Mouse (Mus musculus) adrenal gland, adult (tissue): ENCODE data around the gene Gm10518.
"Not testable (repeated sequence)": the region's sequence is repeated elsewhere in the genome, so short reads cannot be mapped to it uniquely, and the experiment has no call there.

ENCODE experiments used
- DNase-seq, 2 experiments: peaks; one replicate each; pipeline ENCODE4 v3.0.0; 2022 to 2023; ENCODE audit warnings: low spot score in 1 of 2; ENCODE audit not compliant: inconsistent age in 2 of 2

The Gm10518 gene

DNA sequence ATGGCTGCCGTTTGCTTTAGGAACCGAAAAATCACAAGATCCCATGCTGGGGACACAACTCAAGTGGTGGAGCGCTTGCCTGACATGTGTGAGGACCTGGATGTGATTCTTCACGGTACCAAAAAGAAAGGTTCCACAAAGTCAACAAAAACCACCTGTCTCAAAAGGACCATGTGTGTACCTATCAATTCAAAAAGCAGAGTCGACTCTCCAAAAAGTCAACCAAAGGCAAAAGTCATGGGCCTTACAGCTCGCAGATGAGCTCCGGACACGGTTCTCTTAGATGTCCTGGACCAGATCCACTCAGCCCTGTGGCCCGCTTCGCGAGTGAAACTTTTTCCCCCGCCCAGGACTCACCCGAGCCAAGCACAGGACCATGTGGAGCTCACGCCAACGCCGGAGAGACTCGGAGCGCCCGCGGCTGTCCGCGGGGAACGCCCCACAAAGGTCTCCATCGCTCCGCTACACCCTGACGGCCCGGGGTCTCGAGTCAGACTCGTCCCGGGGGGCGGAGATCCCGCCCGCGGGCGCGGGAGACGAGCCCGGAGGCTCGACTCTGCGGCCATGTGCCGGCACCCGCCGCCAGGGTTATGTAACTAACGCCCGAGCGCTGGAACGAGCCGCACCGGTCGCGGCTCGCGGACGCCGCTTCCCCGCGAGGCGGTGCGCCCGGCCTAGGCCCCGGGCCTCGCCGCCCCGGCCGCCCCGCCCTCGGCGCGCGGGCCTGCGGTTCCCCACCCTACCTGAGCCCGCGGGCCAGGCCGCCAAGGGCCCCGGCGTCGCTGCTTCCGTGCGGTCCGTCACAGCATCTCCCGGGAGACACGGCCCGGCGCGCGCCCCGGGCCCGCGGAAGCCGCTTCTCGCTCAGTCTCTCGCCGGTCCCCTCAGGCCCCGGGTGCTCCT is at the start of gene Gm10518:
Gm10518 (plus strand) TSS at position 767 of the 903 bp plus-strand sequence.
- DNase-seq = peak; percentile 80 to 93

DNA sequence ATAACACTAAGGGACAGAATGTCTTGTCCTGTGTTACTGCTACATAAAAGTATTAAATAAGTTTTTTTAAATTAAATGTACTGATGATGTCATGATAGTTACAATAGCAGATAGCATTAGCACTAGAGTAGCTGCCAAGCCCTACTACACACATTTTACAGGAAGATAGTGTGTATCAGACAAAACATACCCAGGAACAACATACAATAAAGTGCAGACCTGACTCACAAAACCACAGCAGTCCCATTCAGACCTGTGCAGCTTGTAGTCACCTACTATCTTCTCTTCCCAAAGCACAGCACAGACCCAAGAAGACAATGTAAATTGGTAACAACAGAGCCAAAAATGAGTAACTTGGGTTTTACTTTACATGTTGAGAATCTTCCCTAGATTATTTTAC is 46.7 kb upstream of the Gm10518 start:
- no peak for DNase-seq

DNA sequence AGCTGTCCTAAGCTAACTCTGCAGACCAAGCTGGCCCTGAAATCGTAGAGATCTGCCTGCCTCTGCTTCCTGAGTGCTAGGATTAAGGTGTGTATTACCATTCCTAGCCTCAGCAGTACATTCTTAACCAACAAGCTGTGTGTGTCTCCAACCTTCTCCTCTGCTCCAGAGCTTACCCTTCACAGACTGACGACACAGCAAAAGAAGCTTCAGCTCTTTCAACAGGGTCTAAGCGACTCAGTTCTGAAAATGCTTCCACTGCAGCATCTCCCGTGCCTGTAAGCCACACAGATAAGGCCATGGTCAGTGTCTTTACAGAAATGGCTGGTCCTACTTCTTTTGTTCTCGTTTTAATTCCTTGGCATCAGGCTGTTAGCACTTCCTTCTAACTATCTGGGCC is 43.1 kb upstream of the Gm10518 start:
- DNase-seq = no peak

DNA sequence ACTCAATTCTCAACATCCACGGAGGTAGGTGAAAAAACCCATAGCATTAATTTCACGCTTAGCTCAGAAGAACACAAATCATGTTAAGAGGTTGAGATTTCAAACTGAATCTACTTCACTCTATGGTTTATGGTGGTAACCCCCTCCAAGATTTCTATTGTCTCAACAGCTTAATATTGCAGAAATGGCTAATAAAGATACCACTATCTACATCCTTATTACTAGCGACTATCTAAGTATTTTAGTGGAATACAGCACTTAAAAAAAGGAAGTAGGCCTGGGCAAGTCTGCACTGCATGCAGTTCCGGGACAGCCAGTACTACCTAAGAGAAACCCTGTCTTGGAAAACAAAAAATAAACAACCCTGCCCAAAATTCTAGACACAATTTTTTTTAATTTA is 42.6 kb upstream of the Gm10518 start:
- no peak for DNase-seq

DNA sequence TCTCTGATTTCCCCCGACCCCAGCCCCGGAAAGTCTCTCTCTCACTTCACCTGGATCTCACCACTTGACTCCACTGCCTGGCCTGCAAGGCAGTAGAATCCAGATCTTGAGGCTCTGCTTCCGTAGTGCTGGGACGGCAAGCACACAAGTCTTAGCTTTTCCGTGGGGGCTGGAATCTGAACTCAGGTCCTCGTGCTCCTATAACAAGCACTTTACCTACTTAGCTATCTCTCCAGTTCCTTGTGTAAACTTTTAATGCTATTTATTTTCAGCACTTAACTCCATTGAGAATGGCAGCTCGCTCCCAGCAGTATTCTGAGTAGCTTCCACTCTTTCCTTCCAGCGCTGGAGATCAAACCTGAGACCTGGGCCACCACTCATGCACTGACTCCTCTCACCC is 26.3 kb upstream of the Gm10518 start:
- no peak for DNase-seq

DNA sequence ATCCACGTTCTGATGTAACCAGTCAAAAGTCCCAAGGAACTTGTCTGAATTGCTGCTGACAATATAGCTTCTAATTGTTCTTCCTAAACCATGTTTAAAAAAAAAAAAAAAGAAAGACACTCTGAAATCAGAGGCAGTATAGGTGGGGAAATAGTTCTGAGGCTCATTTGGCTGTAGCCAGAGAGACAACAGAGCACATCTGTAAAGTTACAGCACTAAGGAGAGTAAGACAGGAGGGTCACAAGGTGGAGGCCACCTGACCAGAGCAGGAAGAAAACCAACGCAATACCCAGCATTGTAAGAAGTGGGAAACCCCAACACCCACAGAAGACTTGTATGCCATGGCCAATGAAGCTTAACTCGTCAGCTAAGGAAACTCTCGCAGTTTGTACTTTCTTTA is 19.1 kb upstream of the Gm10518 start:
- DNase-seq = no peak

DNA sequence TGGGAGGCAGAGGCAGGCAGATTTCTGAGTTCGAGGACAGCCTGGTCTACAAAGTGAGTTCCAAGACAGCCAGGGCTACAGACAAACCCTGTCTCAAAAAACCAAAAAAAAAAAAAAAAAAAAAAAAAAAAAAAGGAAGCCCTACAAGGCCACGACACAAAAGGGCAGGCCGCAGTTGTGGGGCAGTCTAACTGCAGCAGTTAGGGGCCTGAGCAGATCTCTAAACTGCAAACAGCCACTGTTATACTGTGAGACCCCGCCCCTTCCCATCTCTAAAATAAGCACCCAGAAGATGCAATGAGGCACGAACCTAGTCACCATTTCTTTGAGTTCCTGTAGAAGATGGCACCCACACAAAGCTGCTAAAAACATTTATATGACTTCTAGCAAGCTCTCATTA is 17.7 kb upstream of the Gm10518 start:
- DNase-seq = no peak

DNA sequence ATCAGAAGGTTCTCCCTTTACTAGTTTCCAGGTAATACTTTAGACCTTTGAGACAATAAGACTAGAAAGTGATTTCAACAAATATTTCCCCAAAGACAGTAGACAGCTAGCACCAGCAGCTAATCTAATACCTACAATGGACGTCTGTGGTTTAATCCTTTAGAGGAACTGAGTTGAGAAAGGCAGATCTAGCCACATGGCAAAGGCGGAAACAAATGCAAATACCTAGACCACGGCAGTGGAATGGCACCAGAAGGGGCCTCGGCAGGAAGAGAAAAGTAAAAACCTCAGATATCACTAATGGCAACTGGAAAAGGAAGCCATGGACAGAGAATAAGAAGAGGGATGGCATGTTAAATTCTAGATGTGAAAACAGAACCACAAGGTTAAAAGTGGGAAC is 15.9 kb upstream of the Gm10518 start:
- DNase-seq = no peak

DNA sequence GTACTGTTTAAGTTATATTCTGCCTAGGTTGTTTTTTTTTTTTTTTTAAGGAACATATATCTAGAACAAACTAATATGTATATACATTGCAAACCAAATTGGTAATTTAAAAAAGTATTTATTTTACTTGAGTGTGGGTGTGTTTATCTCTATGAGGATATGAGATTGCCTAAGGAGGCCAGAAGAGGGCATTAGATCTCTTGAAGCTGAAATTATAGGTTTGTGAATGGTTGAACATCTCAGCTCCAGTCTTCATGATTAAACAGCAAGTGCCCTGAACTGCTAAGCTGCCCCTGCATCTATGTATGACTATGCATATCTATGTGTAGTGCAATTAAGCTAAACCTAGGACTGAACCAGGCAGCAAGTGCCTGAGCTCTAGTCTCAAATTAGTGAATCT is 4.4 kb upstream of the Gm10518 start:
- no peak for DNase-seq

DNA sequence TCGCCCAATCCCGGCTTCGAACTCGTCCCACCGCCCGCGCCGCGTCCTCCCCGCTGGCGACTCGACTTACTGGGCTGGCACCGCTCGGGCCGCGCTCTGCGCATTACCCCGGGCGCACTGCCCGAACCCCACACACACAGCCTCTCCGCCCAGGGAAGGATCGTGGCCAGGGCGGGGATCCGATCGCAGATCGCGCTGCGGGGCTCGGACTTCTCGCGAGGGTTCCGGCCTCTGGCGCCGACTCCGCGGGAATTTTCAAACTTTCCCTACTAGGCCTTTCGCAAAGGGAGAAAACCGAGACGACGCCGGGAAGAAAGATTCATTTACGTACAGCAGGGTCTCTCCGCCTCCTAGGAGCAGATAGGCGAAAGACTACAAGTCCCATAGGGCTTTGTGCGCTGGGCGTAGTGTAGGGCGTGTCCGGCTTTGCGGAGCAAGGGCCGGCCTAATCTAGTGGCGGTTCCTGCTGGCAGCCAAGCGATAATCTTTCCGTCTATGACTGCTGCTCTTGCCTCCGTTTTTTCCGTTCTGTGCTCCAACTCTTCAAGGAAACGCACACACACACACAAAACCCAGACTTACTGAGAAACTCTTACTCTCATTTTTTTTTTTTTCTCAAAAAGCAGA is 450 bp downstream of the Gm10518 start, which contains the start of gene Ahctf1:
Ahctf1 (minus strand) TSS at position 168 of the 627 bp plus-strand sequence.
- peak; percentile 99 to 100 for DNase-seq

DNA sequence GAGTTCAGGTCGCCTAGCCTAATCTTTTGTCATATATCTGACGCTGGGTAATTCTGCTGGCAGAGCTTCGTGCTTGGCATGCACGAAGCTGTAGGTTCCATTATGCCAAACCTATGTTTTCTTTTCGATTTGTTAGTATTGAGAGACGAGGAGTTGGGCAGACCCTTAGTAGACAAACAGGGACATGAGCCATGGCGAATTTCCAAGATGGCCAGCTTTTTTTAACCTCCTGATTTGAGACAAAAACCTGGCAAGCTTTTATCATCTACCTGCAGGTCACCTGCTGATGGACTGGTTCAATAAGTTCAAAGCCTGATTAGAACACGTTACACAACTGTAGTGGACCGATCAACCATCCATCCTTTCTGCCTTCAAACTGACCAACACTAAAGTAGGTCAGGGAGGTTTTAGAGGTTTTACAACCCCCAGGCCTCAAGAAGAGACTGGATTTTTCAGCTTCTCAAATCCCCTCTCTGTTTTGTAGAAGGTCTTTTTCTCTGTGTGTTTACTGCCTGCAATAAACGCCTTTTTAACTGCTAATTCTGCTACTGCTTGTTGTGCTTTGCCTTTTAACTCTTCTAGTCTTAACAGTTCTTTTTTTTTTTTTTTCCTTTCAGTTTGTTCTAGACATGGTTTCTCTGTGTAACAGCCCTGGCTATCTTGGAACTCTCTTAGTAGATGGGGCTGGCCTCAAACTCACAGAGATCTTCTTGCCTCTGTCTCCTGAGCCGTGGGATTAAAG is 1.1 kb downstream of the Gm10518 start:
- DNase-seq = no peak

DNA sequence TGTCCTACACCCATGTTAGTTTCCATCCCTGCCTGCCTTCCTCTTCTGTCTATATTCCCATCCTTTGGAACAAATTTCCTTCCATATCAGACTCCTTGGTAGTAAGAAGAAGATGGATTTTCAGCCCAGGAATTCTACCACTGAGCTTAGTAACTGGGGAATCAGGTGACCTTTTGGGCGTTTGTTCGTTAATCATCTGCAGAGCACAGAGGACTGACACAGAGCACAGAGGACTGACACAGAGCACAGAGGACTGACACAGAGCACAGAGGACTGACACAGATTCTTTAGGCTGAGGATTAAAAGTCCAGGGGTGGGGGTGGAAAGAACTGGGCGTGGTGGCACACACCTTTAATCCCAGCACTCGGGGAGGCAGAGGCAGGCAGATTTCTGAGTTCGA is 2.6 kb downstream of the Gm10518 start:
- DNase-seq = no peak

DNA sequence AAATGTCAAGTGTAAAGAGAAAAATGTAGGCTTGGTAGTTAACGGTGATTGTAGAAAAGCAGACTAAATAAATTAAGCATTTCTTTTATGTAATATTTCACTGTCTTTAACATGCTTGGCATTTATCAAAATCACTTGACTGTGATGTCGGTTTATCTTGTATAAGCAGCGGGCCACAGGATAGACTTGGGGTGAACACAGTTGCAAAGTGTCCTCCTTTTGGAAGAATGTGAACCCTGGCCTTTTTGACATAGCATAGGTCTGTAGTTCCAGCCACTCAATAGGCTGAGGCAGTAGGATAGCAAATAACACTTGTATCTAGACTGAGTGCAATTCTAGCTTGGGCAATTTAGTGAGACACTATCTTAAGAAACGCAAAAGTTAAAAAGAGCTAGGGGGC is 4.3 kb downstream of the Gm10518 start:
- DNase-seq = no peak

DNA sequence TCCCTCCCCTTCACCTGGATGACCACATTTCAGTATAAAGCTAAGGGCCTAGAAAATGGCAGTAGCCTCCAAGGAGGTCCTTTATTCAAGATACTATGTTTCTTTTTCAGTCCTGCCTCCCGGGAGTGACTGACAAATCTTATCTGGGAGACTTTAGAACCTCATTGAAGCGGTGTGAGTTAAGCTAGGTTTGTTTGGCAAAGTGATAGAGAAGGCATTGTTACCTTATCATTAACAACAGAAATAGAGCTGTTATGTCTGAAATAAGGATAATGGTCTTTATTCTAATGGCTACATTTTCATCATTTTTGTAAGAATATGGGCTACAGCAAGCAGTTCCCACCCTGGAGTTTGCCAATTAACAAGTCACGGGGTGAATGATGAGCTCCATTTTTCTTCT is 5.1 kb downstream of the Gm10518 start:
- DNase-seq = no peak

DNA sequence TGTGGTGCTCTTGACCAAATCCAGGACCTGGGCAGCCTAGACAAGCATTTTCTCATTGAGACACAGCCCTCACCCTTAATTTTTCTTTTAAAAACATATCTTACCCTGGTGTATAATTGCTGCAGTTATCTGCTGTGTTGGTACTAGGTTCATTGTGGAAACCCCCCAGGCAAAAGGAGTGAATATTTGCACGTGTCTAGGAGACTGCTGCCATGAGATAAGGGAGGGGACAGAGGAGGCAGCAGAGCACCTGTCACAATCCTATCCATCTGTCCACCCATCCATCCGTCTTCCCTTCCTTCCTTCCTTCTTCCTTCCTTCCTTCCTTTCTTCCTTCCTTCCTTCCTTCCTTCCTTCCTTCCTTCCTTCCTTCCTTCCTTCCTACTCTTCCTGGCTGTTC is 10.2 kb downstream of the Gm10518 start:
- no peak for DNase-seq

DNA sequence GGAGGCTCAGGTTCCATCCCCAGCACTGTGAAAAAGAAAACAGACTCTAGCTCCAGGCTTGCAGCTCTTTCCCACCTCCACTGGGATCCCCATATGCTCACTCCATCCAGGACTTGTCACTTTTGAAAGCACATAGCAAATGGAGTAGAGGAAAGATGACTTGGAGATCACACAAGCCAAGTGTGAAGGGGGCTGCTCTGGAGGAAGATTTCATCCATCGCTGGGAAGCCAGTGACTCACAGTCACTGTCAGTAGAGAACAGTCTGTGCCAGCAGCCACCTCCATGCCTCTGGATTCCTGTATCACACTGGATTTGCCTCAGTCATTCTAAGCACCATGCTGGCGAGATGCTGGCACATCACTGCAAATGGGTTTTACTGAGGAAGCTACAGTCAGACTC is 11.4 kb downstream of the Gm10518 start:
- DNase-seq = no peak

DNA sequence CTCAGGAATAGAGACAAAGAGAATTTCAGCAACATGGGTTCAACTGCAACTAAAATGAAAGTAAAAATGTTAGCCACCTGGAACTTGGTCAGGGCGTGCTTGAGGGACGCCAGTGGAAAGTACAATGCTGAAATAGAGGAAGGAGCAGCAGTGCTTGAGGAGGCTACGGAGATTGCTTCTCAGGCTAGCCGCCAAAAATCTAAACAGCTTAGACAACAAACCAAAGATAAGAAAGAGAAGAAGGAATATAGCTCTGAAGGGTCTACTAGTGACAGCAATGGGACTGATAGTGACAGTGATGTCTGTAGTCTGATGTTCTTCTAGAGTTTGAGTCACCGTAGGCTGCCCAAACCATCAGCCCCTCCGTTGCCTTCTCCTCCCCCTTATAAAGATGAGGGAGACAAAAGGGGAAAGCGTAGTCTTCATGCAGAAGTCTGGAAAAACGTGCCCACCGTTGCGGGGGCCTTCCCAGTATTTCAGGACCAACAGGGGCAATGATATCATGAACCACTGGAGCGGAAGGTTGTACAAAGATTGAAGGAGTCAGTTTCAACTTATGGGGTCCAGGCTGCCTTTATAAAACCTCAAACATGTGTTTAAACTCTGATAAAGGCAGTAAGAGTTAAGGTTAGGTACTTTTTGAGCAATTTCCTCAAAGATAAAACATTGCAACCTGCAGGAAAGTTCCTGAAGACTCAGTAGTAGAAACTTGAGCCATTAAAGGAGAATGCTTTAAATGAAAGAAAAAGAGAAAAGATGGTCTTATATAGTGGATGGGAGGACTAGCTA is 15.5 kb downstream of the Gm10518 start:
- DNase-seq = not testable (repeated sequence)

DNA sequence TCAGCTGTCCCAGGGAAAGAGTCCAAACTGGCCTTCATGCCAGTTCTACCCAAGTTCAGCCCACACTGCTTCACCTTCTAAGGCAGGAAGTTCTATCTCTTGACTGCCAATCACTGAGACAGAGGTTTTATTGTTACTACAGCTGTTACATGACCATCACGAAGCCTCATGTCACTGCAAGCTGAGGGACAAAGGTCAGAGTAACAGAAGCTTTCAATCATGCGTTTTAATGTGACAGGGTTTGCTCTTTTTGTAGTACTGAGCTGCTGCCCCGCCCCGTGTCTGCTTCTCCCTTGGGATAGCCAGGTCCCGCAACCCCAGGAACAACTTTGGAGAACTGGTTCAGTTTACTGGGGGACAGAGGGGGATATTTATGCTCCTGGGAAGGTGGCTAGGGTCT is 21.4 kb downstream of the Gm10518 start:
- DNase-seq = no peak

DNA sequence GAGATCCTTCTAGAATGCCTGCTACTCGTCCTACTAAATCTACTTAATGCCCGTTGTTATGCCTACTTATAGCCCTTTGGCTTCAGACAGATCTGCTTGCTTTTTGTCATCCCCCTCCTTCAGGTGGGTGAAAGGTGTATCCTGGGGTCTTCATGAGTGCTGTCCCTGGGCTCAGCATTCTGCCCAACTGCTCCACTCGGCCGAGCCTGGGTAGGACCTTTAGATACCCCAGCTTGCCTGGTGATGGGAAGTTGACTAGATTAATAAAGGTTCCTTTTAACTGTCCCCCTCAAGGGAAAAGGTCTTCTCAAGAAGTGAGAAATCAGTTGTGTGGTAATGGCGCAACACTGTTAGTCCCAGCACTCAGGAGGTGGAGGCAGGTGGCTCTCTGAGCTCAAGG is 24.9 kb downstream of the Gm10518 start:
- no peak for DNase-seq

DNA sequence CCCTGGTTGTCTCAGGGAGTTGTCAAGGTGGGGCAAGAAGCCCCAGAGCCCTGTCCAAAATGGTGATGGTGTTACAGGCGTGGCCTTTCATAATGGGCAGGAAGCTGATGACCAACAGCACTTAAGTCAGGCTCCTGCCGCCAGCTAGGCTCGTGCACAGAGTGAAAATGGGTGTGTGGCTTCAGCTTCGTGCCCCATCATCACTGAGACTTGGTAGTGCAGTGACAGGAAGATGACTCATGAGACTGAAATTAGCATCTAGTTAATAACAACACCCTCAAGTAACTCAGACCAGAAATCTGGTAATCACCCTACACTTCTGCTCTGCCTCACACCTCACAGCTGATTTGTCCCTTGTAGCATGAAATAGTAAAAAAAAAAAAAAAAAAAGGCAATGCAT is 25.7 kb downstream of the Gm10518 start:
- no peak for DNase-seq

DNA sequence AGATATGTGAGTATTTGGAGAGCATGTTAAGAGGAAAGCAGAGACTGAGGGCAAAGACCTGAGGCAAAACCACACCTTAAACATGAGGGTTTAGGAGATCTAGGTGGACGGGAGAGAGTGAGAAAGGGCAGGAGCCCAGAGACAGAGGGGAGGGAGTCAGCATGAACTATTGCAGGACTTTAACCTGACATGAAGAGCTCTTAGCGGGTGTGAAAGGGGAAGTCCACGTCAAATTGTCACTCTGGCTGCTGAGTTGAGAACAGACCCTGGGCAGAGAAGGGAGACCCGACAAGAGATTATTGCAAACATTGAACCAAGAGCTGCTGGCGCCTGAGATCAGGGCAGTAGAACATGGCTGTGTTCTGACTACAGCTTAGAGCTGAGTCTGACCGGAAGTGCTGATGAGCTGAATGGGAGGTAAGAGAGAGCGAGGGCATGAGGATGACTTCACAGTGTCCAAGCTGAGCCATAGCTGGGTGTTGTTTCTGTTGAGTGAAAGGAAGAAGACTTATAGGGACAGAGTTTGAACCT is 29.6 kb downstream of the Gm10518 start:
- DNase-seq = no peak
